Mouse (Mus musculus) forebrain, embryonic 13.5 days (tissue): ENCODE results near the gene Tns2. TPM values are rescaled to one million over a fixed set of nuclear protein-coding genes. Genes with fewer than 3 reads are reported as not detected.

Experiments used
- ATAC-seq: fragments of 200-750 bp; cut with Nextera tagmentation; 2 replicates; pipeline ENCODE4 v1.8.0; 2017
- H3K27ac ChIP-seq: fragments of 300-500 bp; sonication (generic); 2 replicates; pipeline ENCODE4 v1.5.1; 2015; ENCODE audit warnings: inconsistent platforms, mild to moderate bottlenecking, moderate library complexity
- H3K27me3 ChIP-seq: fragments of 300-500 bp; sonication (generic); 2 replicates; pipeline ENCODE4 v1.6.1; 2015; ENCODE audit warnings: mild to moderate bottlenecking, inconsistent platforms
- H3K36me3 ChIP-seq: fragments of 300-500 bp; sonication (generic); 2 replicates; pipeline ENCODE4 v1.6.1; 2015; ENCODE audit warnings: mild to moderate bottlenecking, inconsistent platforms; ENCODE audit not compliant: poor library complexity, severe bottlenecking
- H3K4me1 ChIP-seq: fragments of 300-500 bp; sonication (generic); 2 replicates; pipeline ENCODE4 v1.6.1; 2015; ENCODE audit warnings: inconsistent platforms
- H3K4me2 ChIP-seq: fragments of 300-500 bp; sonication (generic); 2 replicates; pipeline ENCODE4 v1.6.1; 2015; ENCODE audit warnings: inconsistent platforms, mild to moderate bottlenecking, moderate library complexity
- H3K4me3 ChIP-seq: fragments of 300-500 bp; sonication (generic); 2 replicates; pipeline ENCODE4 v1.5.1; 2015; ENCODE audit warnings: mild to moderate bottlenecking, inconsistent platforms
- H3K9ac ChIP-seq: fragments of 300-500 bp; sonication (generic); 2 replicates; pipeline ENCODE4 v1.6.1; 2015; ENCODE audit warnings: mild to moderate bottlenecking, inconsistent platforms
- H3K9me3 ChIP-seq: fragments of 300-500 bp; sonication (generic); replicated peaks from 2 replicates; pipeline ENCODE4 v1.6.1; 2016; ENCODE audit warnings: inconsistent platforms
- whole genome bisulfite sequencing: fragments of 180-500 bp; shearing (Covaris S2); methylation state at CpG from one replicate; pipeline ENCODE4 v1.1.7; 2015; 5-methylcytosine and 5-hydroxymethylcytosine counted together
- polyA plus RNA-seq: library from polyadenylated mRNA; unstranded; fragments of >200 nt; fragmentation: Nextera tagmentation; extraction: Ambion mirVana; gene quantifications from 2 replicates; pipeline ENCODE4 v1.2.1, GENCODE M21; 2015

The Tns2 gene
- polyA plus RNA-seq, 1 experiment from 2014 or later, result 4.5 TPM

DNA sequence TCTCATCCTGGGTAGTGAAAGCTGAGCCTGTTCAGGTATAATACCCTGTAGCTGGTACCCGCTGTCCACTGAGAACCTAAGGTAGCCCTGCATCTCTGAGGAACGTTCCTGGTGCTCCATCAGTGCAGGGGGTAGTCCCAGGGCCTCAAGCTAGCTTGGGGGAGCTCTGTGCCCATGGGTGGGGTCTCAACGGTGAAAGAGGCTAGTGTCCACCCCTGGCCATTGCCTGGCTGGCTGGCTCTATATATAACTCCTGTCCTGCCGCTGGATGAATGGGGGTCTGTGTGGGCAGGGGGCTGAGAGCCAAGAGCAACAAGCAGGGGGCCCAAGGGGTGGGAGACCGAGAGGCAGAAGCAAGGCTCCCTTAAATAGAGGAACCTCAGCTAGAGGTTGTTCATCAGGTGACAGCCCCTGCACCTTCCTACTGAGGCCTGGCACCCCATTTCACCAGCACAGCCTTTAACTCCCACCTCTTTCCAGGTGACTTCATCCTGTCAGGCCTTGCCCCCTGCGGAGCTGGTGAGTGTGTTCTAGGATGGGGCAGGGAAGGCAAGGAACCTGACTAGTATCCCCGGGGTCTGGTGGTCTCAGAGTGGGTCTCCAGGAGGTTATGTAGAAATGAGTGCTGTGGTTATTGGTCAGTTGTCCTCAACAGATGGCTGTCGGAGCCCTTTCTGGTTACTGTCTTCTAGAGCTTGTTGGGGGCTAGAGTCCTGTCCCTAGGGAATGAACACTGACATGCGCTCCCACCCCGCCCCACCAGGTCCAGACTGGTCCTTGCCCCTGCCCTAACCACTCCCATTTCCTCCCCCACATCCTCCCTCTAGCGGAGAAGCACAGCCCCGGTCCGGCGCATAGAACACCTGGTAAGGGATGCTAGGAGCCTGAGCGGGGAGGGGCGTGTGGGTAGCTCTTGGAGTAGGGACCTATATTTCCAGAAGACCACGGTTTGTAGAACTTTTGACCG is 5.8 kb downstream of the Tns2 start:
- Histone ChIP-seq H3K9ac (0 out of 2 replicates have a peak overlapping the region, but pooled peaks have one; percentile 6), H3K4me1 (peaks cover 55% of the 10 kb centered on the region), H3K4me3 (no peak overlapping the region), H3K27me3 (peaks cover 56% of the 10 kb centered on the region), H3K4me2 (peak overlapping the region; percentile 55), H3K27ac (no peak overlapping the region), H3K9me3 (no peaks in the 10 kb centered on the region), H3K36me3 (no peaks in the 10 kb centered on the region)
- no peak for ATAC-seq
- WGBS, result 35% methylated on average over 16 of the region's 18 CpGs

DNA sequence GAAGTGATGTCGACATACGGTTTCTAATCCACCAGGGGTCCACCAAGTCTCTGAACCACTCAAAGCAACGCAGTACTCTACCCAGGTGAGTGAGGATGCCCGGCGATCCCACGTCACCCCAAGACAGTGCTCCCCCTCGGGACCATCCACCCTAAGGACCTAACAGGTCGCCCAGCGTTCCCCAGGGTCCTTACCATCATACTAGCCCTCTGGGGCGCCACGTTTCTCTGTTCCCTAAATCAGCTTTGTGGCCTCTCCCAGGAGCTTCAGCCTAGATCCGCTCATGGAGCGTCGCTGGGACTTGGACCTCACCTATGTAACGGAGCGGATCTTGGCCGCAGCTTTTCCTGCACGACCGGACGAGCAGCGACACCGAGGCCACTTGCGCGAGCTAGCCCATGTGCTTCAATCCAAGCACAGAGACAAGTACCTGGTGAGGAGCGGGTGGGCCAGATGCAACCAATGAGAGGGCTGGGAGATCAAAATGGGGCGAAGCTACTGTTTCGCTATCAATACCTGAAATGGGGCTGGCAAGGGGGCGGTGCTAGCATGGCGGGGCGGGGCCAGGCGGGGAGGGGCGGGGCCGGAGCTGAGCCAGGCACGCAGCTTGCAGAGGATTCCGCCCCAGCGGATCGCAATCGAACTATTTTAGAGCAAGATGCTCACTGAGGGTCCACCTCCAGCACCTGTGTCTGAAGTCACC is 6.7 kb downstream of the Tns2 start:
- Histone ChIP-seq H3K9me3 (no peaks in the 10 kb centered on the region), H3K4me1 (peaks cover 48% of the 10 kb centered on the region), H3K4me3 (peak overlapping the region; percentile 28), H3K36me3 (no peaks in the 10 kb centered on the region), H3K27me3 (peaks cover 51% of the 10 kb centered on the region), H3K9ac (0 out of 2 replicates have a peak overlapping the region, but pooled peaks have one; percentile 12), H3K27ac (no peak overlapping the region), H3K4me2 (peak overlapping the region; percentile 55)
- WGBS, result 5% methylated on average over 38 of the region's 38 CpGs
- no peak for ATAC-seq

DNA sequence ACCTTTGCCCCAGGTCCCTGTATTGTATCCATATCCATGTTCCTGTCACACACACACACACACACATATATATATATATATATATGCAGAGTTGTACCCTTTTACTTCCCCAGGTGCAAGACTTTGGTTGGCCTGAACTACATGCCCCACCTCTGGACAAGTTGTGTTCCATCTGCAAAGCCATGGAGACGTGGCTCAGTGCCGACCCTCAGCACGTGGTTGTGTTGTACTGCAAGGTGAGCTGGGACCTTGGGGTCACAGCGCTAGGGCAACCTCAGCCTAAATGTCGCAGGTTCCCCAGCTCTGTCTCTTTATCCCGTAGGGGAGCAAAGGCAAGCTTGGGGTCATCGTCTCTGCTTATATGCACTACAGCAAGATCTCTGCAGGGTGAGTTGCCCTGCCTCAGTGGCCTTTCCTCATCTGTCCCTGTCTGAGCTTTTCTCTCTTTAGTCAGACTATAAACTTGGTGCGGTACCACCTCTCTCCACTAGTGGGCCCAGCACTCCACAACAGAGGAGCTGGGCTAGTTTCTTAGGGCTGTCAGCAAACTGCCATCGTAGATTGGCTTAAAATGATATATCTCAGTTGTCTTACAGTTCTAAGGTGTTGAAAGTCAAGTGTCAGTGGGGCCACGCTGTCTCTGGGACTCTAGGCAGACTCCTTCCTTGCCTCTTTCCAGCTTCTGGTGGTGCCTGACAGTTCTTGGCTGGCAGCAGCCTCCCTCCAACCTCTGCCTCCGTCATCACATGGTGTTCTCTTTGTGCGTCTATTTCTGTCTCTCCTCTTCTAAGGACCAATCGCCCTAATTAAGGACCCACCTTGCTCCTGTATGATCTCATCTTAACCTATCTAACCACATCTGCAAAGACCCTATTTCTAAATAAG is 7.7 kb downstream of the Tns2 start:
- no peak overlapping the region for H3K4me3 ChIP-seq
- H3K27me3 ChIP-seq, result peaks cover 44% of the 10 kb centered on the region
- no peaks in the 10 kb centered on the region for H3K9me3 ChIP-seq
- WGBS, result 35% methylated on average over 13 of the region's 13 CpGs
- H3K4me1 ChIP-seq, result peaks cover 38% of the 10 kb centered on the region
- no peak overlapping the region for H3K9ac ChIP-seq
- no peaks in the 10 kb centered on the region for H3K36me3 ChIP-seq
- ATAC-seq, result no peak
- H3K4me2 ChIP-seq, result peak overlapping the region; percentile 55
- no peak overlapping the region for H3K27ac ChIP-seq

DNA sequence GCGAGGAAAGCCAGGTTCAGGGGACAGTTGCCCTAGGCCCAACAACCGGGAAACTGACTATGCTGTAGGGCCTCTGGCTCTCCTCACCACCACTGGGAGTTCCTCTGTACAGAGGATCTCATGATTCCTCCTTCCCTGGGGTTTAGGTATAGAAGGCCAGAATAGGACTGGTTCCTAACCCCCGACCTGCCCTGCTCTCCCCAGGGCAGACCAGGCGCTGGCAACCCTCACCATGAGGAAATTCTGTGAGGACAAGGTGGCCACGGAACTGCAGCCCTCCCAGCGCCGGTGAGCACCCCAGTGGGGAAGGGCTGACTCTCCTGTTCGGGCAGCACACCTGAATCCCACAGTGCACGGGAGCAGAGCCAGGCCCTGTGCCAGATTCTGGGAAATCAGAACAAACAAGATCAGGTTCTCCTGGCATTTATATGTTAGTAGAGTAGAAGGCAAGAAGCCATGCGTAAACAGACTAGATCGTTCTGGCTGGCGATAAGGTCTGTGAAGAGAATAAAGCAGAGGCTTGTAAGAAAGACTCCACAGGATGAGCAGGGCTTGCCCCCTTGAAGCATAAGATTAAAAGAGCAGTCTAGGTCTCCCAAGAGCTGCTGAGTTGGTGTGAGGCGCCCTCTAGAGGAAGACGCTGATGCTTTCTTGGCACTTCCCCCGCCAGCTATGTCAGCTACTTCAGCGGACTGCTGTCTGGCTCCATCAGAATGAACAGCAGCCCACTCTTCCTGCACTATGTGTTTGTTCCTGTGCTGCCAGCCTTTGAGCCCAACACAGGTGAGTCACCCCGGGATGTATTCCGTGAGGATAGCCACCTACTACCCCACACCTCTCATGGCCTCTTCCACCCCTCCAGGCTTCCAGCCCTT is 8.7 kb downstream of the Tns2 start:
- H3K4me1 ChIP-seq, result peaks cover 29% of the 10 kb centered on the region
- H3K36me3 ChIP-seq, result no peaks in the 10 kb centered on the region
- WGBS, result 45% methylated on average over 18 of the region's 18 CpGs
- H3K9ac ChIP-seq, result no peak overlapping the region
- H3K9me3 ChIP-seq, result no peaks in the 10 kb centered on the region
- peaks cover 42% of the 10 kb centered on the region for H3K27me3 ChIP-seq
- 0 out of 2 replicates have a peak, but pooled peaks have one; percentile 19 for ATAC-seq
- no peak overlapping the region for H3K4me3 ChIP-seq
- no peak overlapping the region for H3K4me2 ChIP-seq
- no peak overlapping the region for H3K27ac ChIP-seq

DNA sequence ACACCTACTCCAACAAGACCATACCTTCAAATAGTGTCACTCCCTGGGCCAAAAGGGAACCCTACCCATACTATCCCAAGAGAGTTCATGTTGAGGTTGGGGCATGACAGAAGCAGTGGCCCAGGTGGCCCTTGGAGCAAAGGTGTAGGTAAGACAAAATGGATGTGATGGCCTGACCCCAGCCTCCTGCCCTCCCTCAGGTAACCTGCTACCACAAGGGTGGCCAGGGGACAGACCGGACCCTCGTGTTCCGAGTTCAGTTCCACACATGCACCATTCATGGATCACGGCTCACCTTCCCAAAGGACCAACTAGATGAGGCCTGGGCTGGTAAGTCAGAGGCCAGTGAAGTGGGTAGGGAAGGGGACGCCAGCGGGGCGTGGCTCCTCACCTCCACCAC is 10.1 kb downstream of the Tns2 start:
- Histone ChIP-seq H3K9me3 (no peaks in the 10 kb centered on the region), H3K36me3 (peaks cover 4% of the 10 kb centered on the region; the same call in 1 of the 2 replicates), H3K27me3 (peaks cover 31% of the 10 kb centered on the region), H3K27ac (no peak overlapping the region), H3K9ac (no peak overlapping the region), H3K4me3 (no peak overlapping the region), H3K4me1 (peaks cover 24% of the 10 kb centered on the region), H3K4me2 (no peak overlapping the region)
- ATAC-seq, result no peak
- 94% methylated on average over 7 of the region's 7 CpGs for WGBS

DNA sequence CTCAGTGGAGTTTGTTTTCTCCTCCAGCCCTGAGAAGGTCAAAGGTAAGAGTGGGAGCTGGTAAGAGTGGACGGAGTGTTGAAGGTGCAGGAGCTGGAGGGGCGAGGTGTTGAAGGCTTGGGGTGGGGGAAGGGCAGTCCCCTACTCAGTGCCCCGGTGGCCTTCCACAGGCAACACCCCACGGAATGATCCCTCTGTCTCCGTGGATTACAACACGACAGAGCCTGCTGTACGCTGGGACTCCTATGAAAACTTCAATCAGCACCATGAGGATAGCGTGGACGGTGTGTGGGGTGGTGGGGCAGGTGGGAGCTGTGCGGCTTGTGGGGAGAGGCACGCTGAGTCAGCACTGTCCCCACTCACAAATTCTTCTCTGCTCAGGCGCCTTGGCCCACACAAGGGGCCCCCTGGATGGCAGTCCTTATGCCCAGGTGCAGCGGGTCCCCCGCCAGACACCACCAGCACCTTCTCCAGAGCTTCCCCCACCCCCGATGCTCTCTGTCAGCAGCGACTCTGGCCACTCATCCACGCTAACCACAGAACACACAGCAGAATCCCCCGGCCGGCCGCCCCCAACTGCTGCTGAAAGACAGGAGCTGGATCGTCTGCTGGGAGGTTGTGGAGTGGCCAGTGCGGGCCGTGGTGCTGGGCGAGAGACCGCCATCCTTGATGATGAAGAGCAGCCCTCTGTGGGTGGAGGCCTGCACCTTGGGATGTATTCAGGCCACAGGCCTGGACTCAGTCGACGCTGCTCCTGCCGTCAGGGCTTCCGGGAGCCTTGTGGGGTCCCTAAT is 10.7 kb downstream of the Tns2 start:
- Histone ChIP-seq H3K4me1 (peaks cover 24% of the 10 kb centered on the region), H3K4me3 (no peak overlapping the region), H3K27me3 (peaks cover 24% of the 10 kb centered on the region), H3K4me2 (no peak overlapping the region), H3K9ac (no peak overlapping the region), H3K36me3 (peaks cover 10% of the 10 kb centered on the region), H3K27ac (no peak overlapping the region), H3K9me3 (no peaks in the 10 kb centered on the region)
- WGBS, result 77% methylated on average over 29 of the region's 29 CpGs
- ATAC-seq, result no peak

DNA sequence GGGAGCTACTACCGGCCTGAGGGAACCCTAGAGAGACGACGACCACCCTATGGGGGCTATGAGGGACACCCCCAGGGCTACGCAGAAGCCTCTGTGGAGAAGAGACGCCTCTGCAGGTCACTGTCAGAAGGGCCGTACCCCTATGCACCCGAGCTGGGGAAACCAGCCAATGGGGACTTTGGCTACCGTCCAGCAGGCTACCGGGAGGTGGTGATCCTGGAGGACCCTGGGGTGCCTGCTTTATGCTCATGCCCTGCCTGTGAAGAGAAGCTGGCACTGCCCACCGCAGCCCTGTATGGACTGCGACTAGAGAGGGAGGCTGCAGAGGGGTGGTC is 11.2 kb downstream of the Tns2 start:
- 81% methylated on average over 11 of the region's 11 CpGs for WGBS
- ATAC-seq, result no peak

DNA sequence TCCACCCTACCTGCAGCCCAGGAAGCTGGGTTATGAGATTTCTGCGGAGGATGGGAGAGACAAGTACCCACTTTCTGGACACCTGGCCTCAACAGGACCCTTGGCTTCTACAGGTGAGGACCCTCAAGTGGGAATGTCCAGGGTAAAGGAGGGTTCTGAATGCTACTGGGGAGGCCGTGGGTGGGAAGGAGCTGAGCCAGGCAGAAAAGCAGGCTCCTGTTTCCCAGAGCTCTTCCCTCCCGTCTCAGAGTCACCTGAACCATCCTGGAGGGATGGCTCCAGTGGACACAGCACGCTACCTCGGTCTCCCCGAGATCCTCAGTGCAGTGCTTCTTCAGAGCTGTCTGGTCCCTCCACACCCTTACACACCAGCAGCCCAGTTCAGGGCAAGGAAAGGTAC is 12.0 kb downstream of the Tns2 start:
- ATAC-seq, result no peak
- no peaks in the 10 kb centered on the region for H3K9me3 ChIP-seq
- H3K9ac ChIP-seq, result no peak overlapping the region
- no peak overlapping the region for H3K4me2 ChIP-seq
- peaks cover 27% of the 10 kb centered on the region for H3K4me1 ChIP-seq
- H3K36me3 ChIP-seq, result peaks cover 15% of the 10 kb centered on the region
- no peak overlapping the region for H3K4me3 ChIP-seq
- no peak overlapping the region for H3K27ac ChIP-seq
- peaks cover 12% of the 10 kb centered on the region for H3K27me3 ChIP-seq
- WGBS, result 90% methylated on average over 6 of the region's 6 CpGs

More for the DNA sequence above, 11.2 kb downstream of the Tns2 start:
- H3K9ac ChIP-seq, result no peak overlapping the region
- no peaks in the 10 kb centered on the region for H3K9me3 ChIP-seq
- peaks cover 27% of the 10 kb centered on the region for H3K4me1 ChIP-seq
- H3K27ac ChIP-seq, result no peak overlapping the region
- peaks cover 12% of the 10 kb centered on the region for H3K36me3 ChIP-seq
- H3K27me3 ChIP-seq, result peaks cover 19% of the 10 kb centered on the region
- no peak overlapping the region for H3K4me2 ChIP-seq
- H3K4me3 ChIP-seq, result no peak overlapping the region

DNA sequence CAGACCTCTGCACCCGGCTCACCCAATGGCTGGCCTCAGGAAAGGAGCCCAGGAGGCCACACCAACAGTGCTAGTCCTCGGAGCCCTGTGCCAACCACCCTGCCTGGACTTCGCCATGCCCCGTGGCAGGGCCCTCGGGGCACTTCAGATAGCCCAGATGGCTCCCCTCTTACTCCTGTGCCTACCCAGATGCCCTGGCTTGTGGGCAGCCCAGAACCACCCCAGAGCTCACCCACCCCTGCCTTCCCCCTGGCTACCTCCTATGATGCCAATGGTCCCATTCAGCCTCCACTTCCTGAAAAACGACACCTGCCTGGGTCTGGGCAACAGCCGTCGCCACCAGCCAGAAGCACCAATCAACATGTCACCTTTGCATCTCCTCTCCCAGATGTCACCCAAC is 12.6 kb downstream of the Tns2 start:
- no peak for ATAC-seq
- no peak overlapping the region for H3K4me2 ChIP-seq
- no peaks in the 10 kb centered on the region for H3K9me3 ChIP-seq
- no peak overlapping the region for H3K27ac ChIP-seq
- H3K4me3 ChIP-seq, result no peak overlapping the region
- H3K36me3 ChIP-seq, result peaks cover 21% of the 10 kb centered on the region
- H3K27me3 ChIP-seq, result peaks cover 5% of the 10 kb centered on the region; the same call in 1 of the 2 replicates
- peaks cover 27% of the 10 kb centered on the region for H3K4me1 ChIP-seq
- 81% methylated on average over 8 of the region's 8 CpGs for WGBS
- H3K9ac ChIP-seq, result no peak overlapping the region

DNA sequence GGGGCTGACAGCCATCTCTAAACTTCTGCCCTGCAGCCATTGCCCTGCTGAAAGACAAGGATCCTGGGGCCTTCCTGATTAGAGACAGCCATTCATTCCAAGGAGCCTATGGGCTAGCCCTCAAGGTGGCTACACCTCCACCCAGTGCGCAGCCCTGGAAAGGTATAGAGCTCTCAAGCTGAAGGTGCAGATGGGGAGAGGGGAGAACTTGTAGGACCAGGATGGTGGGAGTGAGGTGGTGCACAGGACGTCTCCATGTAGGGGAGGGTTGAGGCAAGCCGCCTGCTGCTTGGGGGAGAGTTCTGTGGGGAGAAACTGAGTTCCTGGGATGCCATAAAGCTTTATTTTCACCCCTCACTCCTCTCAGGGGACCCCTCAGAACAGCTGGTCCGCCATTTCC is 13.5 kb downstream of the Tns2 start:
- Histone ChIP-seq H3K9ac (no peak overlapping the region), H3K9me3 (no peaks in the 10 kb centered on the region), H3K4me1 (peaks cover 31% of the 10 kb centered on the region), H3K4me3 (no peak overlapping the region), H3K36me3 (peaks cover 30% of the 10 kb centered on the region), H3K27me3 (0 out of 2 replicates have a peak, but pooled peaks cover 4% of the 10 kb centered on the region), H3K4me2 (no peak overlapping the region), H3K27ac (no peak overlapping the region)
- no peak for ATAC-seq
- WGBS, result 75% methylated on average over 4 of the region's 4 CpGs
